Mouse (Mus musculus): ENCODE data around the gene Immp2l. TPM values are rescaled to one million over a fixed set of nuclear protein-coding genes. Genes with fewer than 3 reads are reported as not detected.

Immp2l gene
- total RNA-seq, 2 experiments from 2014 or later, result 5.2 to 8.1 TPM

- DNase-seq, result no peak
These were observed 412.5 kb downstream of the Immp2l start for GRCm38 (mm10) chr12:41436206-41436985.

DNA sequence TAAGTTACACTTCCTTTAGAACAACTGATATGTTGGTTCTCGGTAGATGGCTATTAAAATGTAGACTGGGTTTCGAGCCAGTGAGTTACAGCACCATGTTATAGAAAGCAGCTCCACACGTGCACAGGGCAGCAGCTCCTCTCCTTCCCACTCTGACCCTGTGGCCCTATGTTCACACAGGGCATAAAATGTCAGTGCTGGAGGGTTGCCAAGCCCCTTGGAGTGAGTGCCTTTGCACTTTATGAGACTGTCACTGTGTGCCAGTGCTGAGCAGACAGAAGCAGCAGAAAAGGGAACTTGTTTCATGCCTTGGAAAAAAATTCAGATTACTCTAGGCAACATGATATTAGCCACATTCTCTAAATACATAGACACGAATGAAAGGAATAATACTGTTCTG lies 414.6 kb downstream of the Immp2l start:
- peak; percentile 56 for DNase-seq

GRCm38 (mm10) chr12:41468374-41468991 lies 444.6 kb downstream of the Immp2l start:
- no peak for DNase-seq

DNA sequence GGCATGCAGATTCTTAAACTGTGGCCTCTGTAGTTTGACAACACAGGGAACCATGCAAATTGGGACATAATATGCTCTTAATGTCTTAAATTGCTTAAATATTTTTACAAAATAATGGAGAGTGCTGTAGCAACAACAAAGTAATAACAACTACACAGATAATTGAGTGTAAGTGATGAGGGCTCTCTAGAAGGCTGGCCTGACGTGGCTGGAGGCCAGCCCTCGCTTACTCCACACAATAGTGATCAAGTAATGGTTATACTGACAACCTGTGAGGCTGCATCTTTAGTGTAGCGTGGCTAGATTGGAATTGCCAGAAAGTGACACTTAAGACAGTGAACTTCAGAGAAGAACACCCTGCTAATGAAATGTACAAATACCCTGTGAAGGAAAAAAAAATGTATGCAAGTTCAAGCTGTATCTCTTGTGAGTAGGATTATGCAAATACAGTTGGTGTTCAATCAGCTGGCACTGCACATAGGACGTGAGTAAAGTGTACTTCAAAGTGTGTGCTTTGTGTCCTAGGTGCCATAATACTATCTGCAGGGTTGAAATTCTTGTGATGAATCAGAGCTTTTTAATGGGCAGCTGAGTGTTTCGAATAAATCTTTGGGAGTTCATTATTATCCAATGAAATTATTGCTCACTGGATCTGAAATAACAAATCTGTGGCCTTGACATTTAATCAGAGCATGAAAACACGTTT lies 445.4 kb downstream of the Immp2l start:
- DNase-seq, result no peak

- no peak for DNase-seq
These were observed 457.6 kb downstream of the Immp2l start for GRCm38 (mm10) chr12:41481486-41481885.

- DNase-seq, result no peak
These were observed 459.3 kb downstream of the Immp2l start for GRCm38 (mm10) chr12:41483091-41483592.

DNA sequence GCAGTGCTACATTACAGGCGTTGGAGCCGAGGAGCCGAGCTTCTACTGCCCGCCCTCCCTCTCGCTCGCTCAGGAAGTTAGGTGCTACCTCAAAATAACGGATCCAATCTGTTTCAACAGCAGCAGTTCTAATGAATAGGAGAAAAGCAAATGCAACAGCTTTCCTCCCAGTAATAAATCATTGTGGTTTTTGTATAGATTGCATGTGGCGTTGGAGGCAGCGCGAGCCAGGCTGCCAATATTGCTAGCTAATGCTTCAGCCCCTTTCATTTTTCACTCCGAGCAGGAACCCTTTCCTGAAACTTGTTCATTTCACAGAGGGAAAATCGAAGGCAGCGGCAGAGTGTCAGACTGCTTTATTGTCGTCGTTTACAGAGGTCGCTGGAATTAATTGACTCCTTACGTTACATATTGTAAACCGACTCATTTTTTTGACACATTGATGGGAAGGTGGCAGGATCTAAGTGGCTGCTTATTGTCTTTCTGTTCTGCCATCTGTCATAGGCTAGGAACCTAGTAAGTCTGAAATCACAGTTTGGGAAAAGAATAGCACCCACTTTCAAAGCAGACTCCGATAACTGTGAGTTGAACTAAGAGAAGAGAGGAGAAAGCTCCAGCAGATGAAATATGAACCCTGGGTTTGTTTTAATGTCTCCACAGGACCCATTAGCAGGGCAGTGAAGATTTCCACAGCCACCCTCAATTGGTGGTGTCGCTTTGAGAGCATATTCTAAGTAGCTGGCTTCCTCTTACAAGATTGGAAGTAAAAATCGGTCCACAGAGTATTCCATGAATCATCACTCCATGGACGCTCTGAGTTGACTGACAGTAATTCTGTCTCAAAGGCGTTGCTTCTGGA lies 459.9 kb downstream of the Immp2l start:
- DNase-seq, result no peak

- DNase-seq, result no peak
These were observed 461.0 kb downstream of the Immp2l start for GRCm38 (mm10) chr12:41484689-41485511.

- DNase-seq, result peak; percentile 51
These were observed 461.8 kb downstream of the Immp2l start for GRCm38 (mm10) chr12:41485512-41486215.

DNA sequence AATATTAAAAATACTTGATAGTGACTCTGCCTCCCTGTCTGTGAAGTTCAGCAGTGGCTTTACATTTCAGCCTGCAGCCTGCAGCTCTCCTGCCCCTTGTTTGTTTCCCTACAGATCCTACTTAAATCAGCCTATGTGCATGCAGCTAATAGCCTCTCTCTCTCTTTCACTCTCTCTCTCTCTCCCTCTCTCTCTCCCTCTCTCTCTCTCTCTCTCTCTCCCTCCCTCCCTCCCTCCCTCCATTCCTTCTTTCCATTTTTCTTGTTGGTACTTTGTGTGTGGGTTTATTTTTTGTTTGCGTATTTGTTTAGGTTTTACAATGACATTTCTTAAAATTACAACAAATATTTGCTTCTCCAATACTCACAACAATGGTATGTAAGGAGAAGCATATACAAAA lies 462.4 kb downstream of the Immp2l start, which contains the start of gene Lrrn3:
Lrrn3 (minus strand) TSS at position 101 of the 400 bp plus-strand sequence.
- DNase-seq, result no peak

GRCm38 (mm10) chr12:41487005-41487404 lies 463.1 kb downstream of the Immp2l start:
- DNase-seq, result peak; percentile 12

DNA sequence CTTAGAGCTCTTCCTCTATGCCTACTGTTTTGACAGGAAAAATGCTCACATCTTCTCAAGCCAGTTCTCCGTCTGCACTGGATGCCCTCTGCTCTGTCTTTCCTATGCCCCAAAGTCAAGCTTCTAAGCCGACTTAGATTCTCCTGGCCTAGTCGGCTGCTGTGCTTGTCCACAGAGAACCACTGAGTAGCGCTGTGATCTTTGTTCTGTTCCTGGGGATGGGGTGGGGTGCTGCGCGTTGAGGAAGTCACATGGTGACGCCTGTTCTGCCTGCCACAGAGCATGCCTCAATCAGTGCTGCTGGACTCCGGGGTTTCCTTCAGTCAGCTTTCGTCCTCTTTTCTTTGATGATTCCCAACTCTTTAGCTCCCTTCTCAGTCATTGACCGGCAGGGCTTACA lies 470.7 kb downstream of the Immp2l start:
- DNase-seq, result peak; percentile 15

DNA sequence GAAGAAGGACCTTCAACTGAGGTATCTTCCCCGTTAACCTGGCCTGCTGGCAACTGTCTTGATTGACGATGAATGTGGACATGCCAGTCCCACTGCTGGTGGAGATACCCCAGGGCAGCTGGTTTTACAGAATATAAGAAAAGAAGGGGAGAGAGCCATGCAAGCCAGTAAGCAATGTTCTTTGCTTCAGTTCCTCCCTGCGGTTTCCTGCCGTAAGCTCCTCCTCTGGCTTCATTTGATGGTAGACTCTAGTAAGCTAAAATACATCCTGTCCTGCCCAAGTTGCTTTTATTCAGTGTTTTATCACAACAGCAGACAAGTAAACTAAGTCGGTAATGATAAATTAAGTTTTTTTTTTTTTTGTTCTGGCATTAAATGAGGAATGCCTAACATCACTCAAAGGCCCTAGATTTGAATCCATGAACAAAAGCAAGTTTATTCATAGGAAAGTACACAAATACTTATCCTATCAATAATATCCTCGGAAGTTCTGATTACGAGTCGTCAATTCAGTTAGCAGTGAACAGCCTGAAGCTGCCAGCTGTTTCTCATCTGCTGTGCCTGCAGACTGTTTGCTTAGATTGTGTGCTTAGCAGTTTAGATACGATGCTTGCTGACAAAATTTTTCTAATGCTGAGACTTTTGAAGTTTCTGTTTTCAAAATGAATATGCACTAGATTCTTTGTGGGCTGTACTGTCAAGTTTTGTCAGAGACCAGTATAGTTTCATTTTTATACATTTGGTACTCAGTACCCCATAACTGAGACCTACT lies 476.3 kb downstream of the Immp2l start:
- no peak for DNase-seq

DNA sequence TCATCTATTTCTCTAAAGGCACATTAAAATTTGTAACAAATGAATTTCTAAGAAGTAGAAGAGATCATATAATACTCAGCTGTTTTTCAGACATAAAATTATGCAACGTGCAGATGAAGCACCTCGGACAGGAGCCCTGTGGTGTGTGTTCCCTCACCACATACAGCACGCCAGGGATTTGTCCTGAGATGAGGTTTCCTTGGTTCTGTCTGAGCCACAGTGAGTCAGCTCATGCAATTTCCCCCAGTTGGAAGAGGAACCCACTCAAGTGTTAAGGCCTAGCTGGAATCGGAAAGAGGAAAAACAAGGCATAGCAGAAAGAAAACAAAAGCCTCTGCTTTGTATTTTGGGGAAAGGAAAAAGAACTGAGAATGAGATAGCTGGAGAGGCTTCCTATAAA lies 484.7 kb downstream of the Immp2l start:
- no peak for DNase-seq

GRCm38 (mm10) chr12:41510588-41510987 lies 486.7 kb downstream of the Immp2l start:
- no peak for DNase-seq

- no peak for DNase-seq
These were observed 495.0 kb downstream of the Immp2l start for GRCm38 (mm10) chr12:41518897-41519296.

DNA sequence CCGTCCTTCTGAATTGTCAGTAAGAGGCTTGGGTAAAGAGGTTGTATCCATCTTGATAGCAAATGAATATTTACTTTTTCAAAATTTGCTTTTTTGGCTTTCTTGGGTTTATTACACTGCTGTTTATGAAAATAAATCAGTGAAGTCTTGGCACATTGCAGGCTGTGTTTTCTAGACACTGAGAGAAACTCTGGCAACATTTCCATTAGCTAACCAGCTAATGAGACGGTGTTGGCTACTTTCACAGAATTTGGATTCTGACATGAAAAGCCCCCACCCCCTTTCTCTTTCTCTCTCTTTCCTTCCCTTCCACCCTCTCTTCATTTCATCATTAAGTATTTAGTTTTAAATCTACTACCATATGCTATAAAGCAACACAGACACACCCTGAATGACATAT lies 496.4 kb downstream of the Immp2l start:
- DNase-seq, result no peak

DNA sequence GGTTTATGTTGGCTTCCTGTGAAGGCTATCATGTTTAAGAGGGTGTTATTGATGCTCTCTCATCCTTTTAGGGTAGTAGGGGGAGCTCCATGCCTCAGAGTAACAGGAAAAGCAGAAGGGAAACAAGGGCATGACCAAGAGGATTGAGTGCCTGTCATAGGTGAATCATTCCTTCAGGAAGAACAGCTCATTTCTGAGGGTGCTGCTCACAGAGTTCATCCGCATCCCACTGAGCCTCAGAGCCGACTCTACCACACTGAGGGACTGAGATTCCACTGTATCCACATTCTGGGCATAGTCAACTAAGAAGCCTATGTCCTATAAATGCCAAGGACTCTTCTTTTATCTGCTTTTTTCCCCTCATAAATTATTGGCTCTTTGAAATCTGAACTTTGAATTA lies 497.8 kb downstream of the Immp2l start:
- no peak for DNase-seq

DNA sequence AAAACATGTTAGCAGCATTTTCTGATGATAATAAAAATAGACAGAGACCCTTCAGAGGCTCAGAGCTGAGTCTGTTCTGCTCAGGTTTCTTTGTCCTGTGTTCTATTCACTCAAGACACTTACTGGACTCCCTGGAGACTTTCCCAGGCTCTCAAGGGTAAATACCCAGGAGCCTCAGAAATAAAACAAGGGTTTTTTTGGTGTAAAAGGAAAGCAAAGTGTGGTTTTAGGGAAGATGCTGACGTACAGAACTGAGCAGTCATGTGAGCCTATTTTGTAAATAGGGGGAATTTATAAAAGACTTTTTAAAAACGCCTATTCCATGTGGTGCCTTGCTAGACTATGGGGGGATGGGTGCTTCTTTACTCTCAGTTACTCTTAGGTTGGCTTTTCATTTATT lies 502.8 kb downstream of the Immp2l start:
- no peak for DNase-seq

GRCm38 (mm10) chr12:41528410-41528809 lies 504.5 kb downstream of the Immp2l start:
- no peak for DNase-seq

All from heart, postnatal 4 days (tissue).